Mouse (Mus musculus): ENCODE data around the gene Stk11ip. TPM values are rescaled to one million over a fixed set of nuclear protein-coding genes. Genes with fewer than 3 reads are reported as not detected.

Gene Stk11ip
- polyA plus RNA-seq (2014; fragmentation: Nextera tagmentation; extraction: Ambion mirVana) = 15.7 and 21.0 TPM in 2 replicates

GRCm38 (mm10) chr1:75521321-75522031 lies at the start of gene Stk11ip:
Gene Stk11ip, plus strand, starts transcription at chr1:75521529.
- under 1% methylated on average over 46 of the region's 46 CpGs for WGBS
- DNase-seq (peak; percentile 97), ATAC-seq (ENCODE audit: low FRiP score, low TSS enrichment) (peak; percentile 92)
- no peaks in the 10 kb centered on the region for H3K27me3 ChIP-seq (ENCODE audit: control insufficient read depth, insufficient read depth, low read length)
- H3K4me3 ChIP-seq (replicated peaks; ENCODE audit: low read depth, low read length) = peak within 1 kb of the TSS; percentile 49
- H3K4me1 ChIP-seq (ENCODE audit: control insufficient read depth, insufficient read depth, low read length) = peaks cover 3% of the 10 kb centered on the region; the same call in 1 of the 2 replicates
- H3K9ac ChIP-seq (replicated peaks; ENCODE audit: low read length) = peak within 1 kb of the TSS; percentile 48; the same call in 1 of the 2 replicates
- peaks cover 14% of the 10 kb centered on the region for H3K36me3 ChIP-seq (ENCODE audit: control insufficient read depth, insufficient read depth, low read length)
- H3K4me2 ChIP-seq (ENCODE audit: low read length) = peak within 1 kb of the TSS; percentile 78
- H3K27ac ChIP-seq (replicated peaks; ENCODE audit: low read depth, low read length) = peak within 1 kb of the TSS; percentile 81
- no peaks in the 10 kb centered on the region for H3K9me3 ChIP-seq (ENCODE audit: control insufficient read depth, low read length)

DNA sequence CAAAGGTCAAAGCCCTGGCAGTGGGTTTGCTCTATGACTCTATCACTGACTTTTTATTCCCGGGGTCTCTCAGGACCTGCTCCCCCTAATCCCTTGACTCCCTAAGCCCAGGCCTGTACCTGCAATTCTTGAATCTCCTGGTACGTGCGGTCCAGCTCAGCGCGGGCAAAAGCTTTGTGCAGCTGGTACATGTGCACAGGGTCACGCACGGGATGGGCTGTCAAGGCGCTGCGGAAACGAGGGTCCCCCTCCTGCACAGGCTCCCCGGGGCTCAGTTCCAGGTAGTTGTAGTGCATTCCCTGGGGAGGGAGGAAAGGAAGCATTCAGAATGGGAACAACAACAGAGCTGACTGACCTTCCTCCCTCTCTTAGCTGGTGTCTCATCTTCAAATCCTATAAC lies 44.9 kb upstream of the Stk11ip start:
- peaks cover 53% of the 10 kb centered on the region for H3K36me3 ChIP-seq (ENCODE audit: control insufficient read depth, insufficient read depth, low read length)
- WGBS = 90% methylated on average over 11 of the region's 11 CpGs
- H3K9ac ChIP-seq (replicated peaks; ENCODE audit: low read length) = no peak overlapping the region

GRCm38 (mm10) chr1:75477264-75477965 lies 43.9 kb upstream of the Stk11ip start:
- 9% methylated on average over 35 of the region's 35 CpGs for WGBS
- Histone ChIP-seq H3K27ac (replicated peaks; ENCODE audit: low read depth, low read length) (0 out of 2 replicates have a peak overlapping the region, but pooled peaks have one; percentile 41), H3K4me2 (ENCODE audit: low read length) (peak overlapping the region; percentile 86), H3K9me3 (ENCODE audit: control insufficient read depth, low read length) (no peaks in the 10 kb centered on the region), H3K9ac (replicated peaks; ENCODE audit: low read length) (peak overlapping the region; percentile 39; the same call in 1 of the 2 replicates), H3K4me3 (replicated peaks; ENCODE audit: low read depth, low read length) (peak overlapping the region; percentile 87), H3K36me3 (ENCODE audit: control insufficient read depth, insufficient read depth, low read length) (peaks cover 47% of the 10 kb centered on the region), H3K4me1 (ENCODE audit: control insufficient read depth, insufficient read depth, low read length) (peaks cover 32% of the 10 kb centered on the region), H3K27me3 (ENCODE audit: control insufficient read depth, insufficient read depth, low read length) (no peaks in the 10 kb centered on the region)
- DNase-seq (peak; percentile 90), ATAC-seq (ENCODE audit: low FRiP score, low TSS enrichment) (peak; percentile 3; the same call in 1 of the 2 replicates)

More for the DNA sequence above, 44.9 kb upstream of the Stk11ip start:
- ATAC-seq (ENCODE audit: low FRiP score, low TSS enrichment) (no peak), DNase-seq (no peak)
- peaks cover 32% of the 10 kb centered on the region for H3K4me1 ChIP-seq (ENCODE audit: control insufficient read depth, insufficient read depth, low read length)
- H3K4me3 ChIP-seq (replicated peaks; ENCODE audit: low read depth, low read length) = no peak overlapping the region
- H3K27me3 ChIP-seq (ENCODE audit: control insufficient read depth, insufficient read depth, low read length) = no peaks in the 10 kb centered on the region
- H3K4me2 ChIP-seq (ENCODE audit: low read length) = no peak overlapping the region
- no peaks in the 10 kb centered on the region for H3K9me3 ChIP-seq (ENCODE audit: control insufficient read depth, low read length)
- H3K27ac ChIP-seq (replicated peaks; ENCODE audit: low read depth, low read length) = no peak overlapping the region

DNA sequence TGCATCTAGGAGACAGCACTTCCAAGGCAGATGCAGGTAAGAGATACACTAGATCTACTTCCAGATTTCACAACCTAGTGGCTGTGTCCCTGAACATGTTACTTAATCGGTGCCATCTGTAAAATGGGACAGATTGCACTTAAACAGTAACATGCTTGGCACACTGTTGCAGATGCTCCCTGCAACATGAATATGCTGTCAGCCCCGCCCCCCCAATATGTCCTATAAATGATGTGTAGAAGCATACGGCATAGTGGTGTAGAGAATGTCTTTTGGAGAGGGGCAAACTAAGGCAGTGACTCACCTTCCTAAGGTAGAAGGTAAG lies 43.4 kb upstream of the Stk11ip start:
- ATAC-seq (ENCODE audit: low FRiP score, low TSS enrichment) (no peak), DNase-seq (no peak)
- peaks cover 47% of the 10 kb centered on the region for H3K36me3 ChIP-seq (ENCODE audit: control insufficient read depth, insufficient read depth, low read length)
- peak overlapping the region; percentile 86 for H3K4me2 ChIP-seq (ENCODE audit: low read length)
- WGBS = 61% methylated on average over 3 of the region's 3 CpGs
- peak overlapping the region; percentile 39; the same call in 1 of the 2 replicates for H3K9ac ChIP-seq (replicated peaks; ENCODE audit: low read length)
- no peaks in the 10 kb centered on the region for H3K27me3 ChIP-seq (ENCODE audit: control insufficient read depth, insufficient read depth, low read length)
- H3K4me1 ChIP-seq (ENCODE audit: control insufficient read depth, insufficient read depth, low read length) = peaks cover 32% of the 10 kb centered on the region
- H3K9me3 ChIP-seq (ENCODE audit: control insufficient read depth, low read length) = no peaks in the 10 kb centered on the region
- no peak overlapping the region for H3K27ac ChIP-seq (replicated peaks; ENCODE audit: low read depth, low read length)
- H3K4me3 ChIP-seq (replicated peaks; ENCODE audit: low read depth, low read length) = peak overlapping the region; percentile 87

DNA sequence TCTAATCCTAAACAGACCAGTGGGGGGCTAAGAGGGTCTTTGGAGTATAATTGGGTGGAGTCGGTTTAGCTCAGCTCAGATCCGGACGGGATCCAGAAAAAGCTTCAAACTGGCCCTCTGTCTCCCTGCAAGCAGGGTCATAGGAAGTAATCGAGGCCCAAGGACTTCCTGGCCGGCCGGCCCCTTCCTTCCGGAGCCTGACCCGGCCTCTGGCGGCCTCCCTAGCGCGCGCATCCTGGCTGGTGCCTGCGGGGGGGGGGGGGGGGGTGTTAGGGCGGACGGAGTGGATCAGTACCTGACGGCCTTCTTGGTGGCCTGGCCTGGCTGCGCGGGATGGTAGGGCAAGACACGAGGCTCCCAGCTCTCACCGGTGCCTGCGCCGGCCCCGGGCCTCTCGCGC lies 42.8 kb upstream of the Stk11ip start:
- WGBS = 0% methylated on average over 20 of the region's 25 CpGs
- Histone ChIP-seq H3K4me3 (replicated peaks; ENCODE audit: low read depth, low read length) (peak overlapping the region; percentile 87), H3K27ac (replicated peaks; ENCODE audit: low read depth, low read length) (peak overlapping the region; percentile 89), H3K4me2 (ENCODE audit: low read length) (peak overlapping the region; percentile 86), H3K27me3 (ENCODE audit: control insufficient read depth, insufficient read depth, low read length) (no peaks in the 10 kb centered on the region), H3K9me3 (ENCODE audit: control insufficient read depth, low read length) (no peaks in the 10 kb centered on the region), H3K9ac (replicated peaks; ENCODE audit: low read length) (peak overlapping the region; percentile 90), H3K36me3 (ENCODE audit: control insufficient read depth, insufficient read depth, low read length) (peaks cover 47% of the 10 kb centered on the region), H3K4me1 (ENCODE audit: control insufficient read depth, insufficient read depth, low read length) (peaks cover 32% of the 10 kb centered on the region)
- DNase-seq (peak; percentile 49), ATAC-seq (ENCODE audit: low FRiP score, low TSS enrichment) (peak; percentile 15; the same call in 1 of the 2 replicates)

- WGBS = under 1% methylated on average over 71 of the region's 76 CpGs
- ATAC-seq (ENCODE audit: low FRiP score, low TSS enrichment) (peak; percentile 92), DNase-seq (peak; percentile 99)
- peaks cover 47% of the 10 kb centered on the region for H3K36me3 ChIP-seq (ENCODE audit: control insufficient read depth, insufficient read depth, low read length)
- peak within 1 kb of the TSS; percentile 89 for H3K27ac ChIP-seq (replicated peaks; ENCODE audit: low read depth, low read length)
- peak within 1 kb of the TSS; percentile 90 for H3K9ac ChIP-seq (replicated peaks; ENCODE audit: low read length)
- peak within 1 kb of the TSS; percentile 86 for H3K4me2 ChIP-seq (ENCODE audit: low read length)
- H3K9me3 ChIP-seq (ENCODE audit: control insufficient read depth, low read length) = no peaks in the 10 kb centered on the region
- no peaks in the 10 kb centered on the region for H3K27me3 ChIP-seq (ENCODE audit: control insufficient read depth, insufficient read depth, low read length)
- H3K4me1 ChIP-seq (ENCODE audit: control insufficient read depth, insufficient read depth, low read length) = peaks cover 32% of the 10 kb centered on the region
- peak within 1 kb of the TSS; percentile 87 for H3K4me3 ChIP-seq (replicated peaks; ENCODE audit: low read depth, low read length)
Measured at GRCm38 (mm10) chr1:75478916-75479634, 42.3 kb upstream of the Stk11ip start, which contains the start of the genes Chpf and Tmem198. Gene Chpf, minus strand, starts transcription at chr1:75479307. Gene Tmem198, plus strand, starts transcription at chr1:75479532.

GRCm38 (mm10) chr1:75479635-75479989 lies 41.7 kb upstream of the Stk11ip start:
- DNase-seq = no peak
- WGBS = under 1% methylated on average over 24 of the region's 24 CpGs
- H3K9ac ChIP-seq (replicated peaks; ENCODE audit: low read length) = peak overlapping the region; percentile 90
- peak overlapping the region; percentile 89 for H3K27ac ChIP-seq (replicated peaks; ENCODE audit: low read depth, low read length)
- H3K4me2 ChIP-seq (ENCODE audit: low read length) = peak overlapping the region; percentile 86
- peaks cover 47% of the 10 kb centered on the region for H3K36me3 ChIP-seq (ENCODE audit: control insufficient read depth, insufficient read depth, low read length)
- H3K4me3 ChIP-seq (replicated peaks; ENCODE audit: low read depth, low read length) = peak overlapping the region; percentile 87
- H3K4me1 ChIP-seq (ENCODE audit: control insufficient read depth, insufficient read depth, low read length) = peaks cover 32% of the 10 kb centered on the region
- ATAC-seq (ENCODE audit: low FRiP score, low TSS enrichment) = no peak
- H3K27me3 ChIP-seq (ENCODE audit: control insufficient read depth, insufficient read depth, low read length) = peaks cover 5% of the 10 kb centered on the region; the same call in 1 of the 2 replicates
- no peaks in the 10 kb centered on the region for H3K9me3 ChIP-seq (ENCODE audit: control insufficient read depth, low read length)

DNA sequence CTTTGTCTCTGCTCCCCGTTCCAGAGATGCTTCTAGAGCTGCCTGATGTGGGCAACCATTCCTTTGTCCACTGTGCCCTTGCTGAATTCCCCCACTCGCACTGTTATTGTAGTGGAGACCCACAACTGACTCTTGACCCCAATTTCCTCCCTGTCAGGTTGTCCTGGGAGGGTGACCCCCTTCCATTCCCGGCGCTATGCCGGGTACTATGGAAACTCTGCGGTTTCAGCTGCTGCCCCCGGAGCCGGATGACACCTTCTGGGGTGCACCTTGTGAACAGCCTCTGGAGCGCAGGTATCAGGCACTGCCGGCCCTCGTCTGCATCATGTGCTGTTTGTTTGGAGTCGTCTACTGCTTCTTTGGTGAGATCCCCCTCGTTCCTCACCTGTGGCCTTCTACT lies 41.3 kb upstream of the Stk11ip start:
- H3K4me2 ChIP-seq (ENCODE audit: low read length) = peak overlapping the region; percentile 86
- no peaks in the 10 kb centered on the region for H3K9me3 ChIP-seq (ENCODE audit: control insufficient read depth, low read length)
- H3K4me1 ChIP-seq (ENCODE audit: control insufficient read depth, insufficient read depth, low read length) = peaks cover 32% of the 10 kb centered on the region
- ATAC-seq (ENCODE audit: low FRiP score, low TSS enrichment) = no peak
- H3K36me3 ChIP-seq (ENCODE audit: control insufficient read depth, insufficient read depth, low read length) = peaks cover 47% of the 10 kb centered on the region
- DNase-seq = peak; percentile 58
- 16% methylated on average over 13 of the region's 13 CpGs for WGBS
- peak overlapping the region; percentile 89 for H3K27ac ChIP-seq (replicated peaks; ENCODE audit: low read depth, low read length)
- H3K27me3 ChIP-seq (ENCODE audit: control insufficient read depth, insufficient read depth, low read length) = peaks cover 9% of the 10 kb centered on the region
- peak overlapping the region; percentile 90 for H3K9ac ChIP-seq (replicated peaks; ENCODE audit: low read length)
- H3K4me3 ChIP-seq (replicated peaks; ENCODE audit: low read depth, low read length) = peak overlapping the region; percentile 87

All from midbrain, embryonic 14.5 days (tissue).